Mouse (Mus musculus) intestine, embryonic 14.5 days (tissue): ENCODE data around the gene Gm1673. TPM values are rescaled to one million over a fixed set of nuclear protein-coding genes. Genes with fewer than 3 reads are reported as not detected.

Experiments
- ATAC-seq: fragments of 200-750 bp; cut with Nextera tagmentation; replicated peaks from 2 replicates; pipeline ENCODE4 v1.8.0; 2017; ENCODE audit warnings: low read depth, moderate number of reproducible peaks, moderate TSS enrichment, moderate library complexity; ENCODE audit not compliant: low FRiP score, low TSS enrichment
- DNase-seq: peaks from one replicate; pipeline ENCODE4 v3.0.0-alpha.2; 2018; ENCODE audit warnings: low spot score
- H3K27ac ChIP-seq: fragments of 300-500 bp; sonication (generic); 2 replicates; pipeline ENCODE4 v1.5.1; 2014; ENCODE audit warnings: low read depth, mild to moderate bottlenecking, control low read depth
- H3K27me3 ChIP-seq: fragments of 300-500 bp; sonication (generic); replicated peaks from 2 replicates; pipeline ENCODE4 v1.6.1; 2014; ENCODE audit warnings: low read length, control low read depth; ENCODE audit not compliant: control insufficient read depth, insufficient read depth
- H3K36me3 ChIP-seq: fragments of 300-500 bp; sonication (generic); 2 replicates; pipeline ENCODE4 v1.6.1; 2014; ENCODE audit warnings: low read length, control low read depth; ENCODE audit not compliant: control insufficient read depth, insufficient read depth
- H3K4me1 ChIP-seq: fragments of 300-500 bp; sonication (generic); replicated peaks from 2 replicates; pipeline ENCODE4 v1.6.1; 2014; ENCODE audit warnings: low read length, control low read depth, mixed read lengths; ENCODE audit not compliant: control insufficient read depth, insufficient read depth
- H3K4me2 ChIP-seq: fragments of 300-500 bp; sonication (generic); 2 replicates; pipeline ENCODE4 v1.6.1; 2014; ENCODE audit warnings: low read length
- H3K4me3 ChIP-seq: fragments of 300-500 bp; sonication (generic); 2 replicates; pipeline ENCODE4 v1.5.1; 2014; ENCODE audit warnings: low read depth, low read length, control low read depth, mixed read lengths
- H3K9ac ChIP-seq: fragments of 300-500 bp; sonication (generic); 2 replicates; pipeline ENCODE4 v1.6.1; 2014; ENCODE audit warnings: mild to moderate bottlenecking, low read length
- H3K9me3 ChIP-seq: fragments of 300-500 bp; sonication (generic); 2 replicates; pipeline ENCODE4 v1.6.1; 2016; ENCODE audit warnings: low read length, control low read depth; ENCODE audit not compliant: control insufficient read depth
- WGBS: fragments of 180-500 bp; shearing (Covaris S2); extraction: QIAGEN DNeasy Blood & Tissue Kit; methylation state at CpG from one replicate; pipeline ENCODE4 v1.1.7; 2014; 5-methylcytosine and 5-hydroxymethylcytosine counted together
- polyA plus RNA-seq: library from polyadenylated mRNA; unstranded; fragments of >200 nt; fragmentation: Nextera tagmentation; extraction: Ambion mirVana; gene quantifications from 2 replicates; pipeline ENCODE4 v1.2.1, GENCODE M21; 2014

The Gm1673 gene
- polyA plus RNA-seq, 1 experiment from 2014 or later: 69.7 TPM

DNA sequence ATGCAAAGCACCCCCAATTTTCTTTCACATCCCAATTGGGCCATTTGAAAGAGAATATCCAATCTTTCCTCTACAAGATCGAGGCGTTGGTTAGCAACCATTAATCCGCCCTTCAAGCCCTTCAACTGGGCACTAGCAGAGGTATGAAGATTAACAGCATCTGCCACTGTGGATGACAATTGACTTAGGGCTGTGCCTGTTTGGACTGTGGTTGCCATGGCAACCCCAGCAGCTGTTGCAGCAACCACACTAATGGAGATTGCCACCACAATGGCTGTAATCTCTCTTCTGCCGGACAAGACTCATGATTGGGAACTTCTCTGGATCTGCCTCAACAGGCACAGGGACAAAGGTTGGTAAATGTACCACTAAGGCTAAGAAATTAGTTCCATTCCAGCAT lies 34.9 kb upstream of the Gm1673 start:
- no peaks in the 10 kb centered on the region for H3K4me1 ChIP-seq
- no peaks in the 10 kb centered on the region for H3K27me3 ChIP-seq
- H3K9ac ChIP-seq: no peak overlapping the region
- H3K27ac ChIP-seq: no peak overlapping the region
- WGBS: 89% methylated on average over 4 of the region's 4 CpGs
- H3K4me3 ChIP-seq: no peak overlapping the region
- ATAC-seq (no peak), DNase-seq (no peak)
- H3K4me2 ChIP-seq: no peak overlapping the region
- peaks cover 15% of the 10 kb centered on the region; the same call in 1 of the 2 replicates for H3K9me3 ChIP-seq
- H3K36me3 ChIP-seq: no peaks in the 10 kb centered on the region

DNA sequence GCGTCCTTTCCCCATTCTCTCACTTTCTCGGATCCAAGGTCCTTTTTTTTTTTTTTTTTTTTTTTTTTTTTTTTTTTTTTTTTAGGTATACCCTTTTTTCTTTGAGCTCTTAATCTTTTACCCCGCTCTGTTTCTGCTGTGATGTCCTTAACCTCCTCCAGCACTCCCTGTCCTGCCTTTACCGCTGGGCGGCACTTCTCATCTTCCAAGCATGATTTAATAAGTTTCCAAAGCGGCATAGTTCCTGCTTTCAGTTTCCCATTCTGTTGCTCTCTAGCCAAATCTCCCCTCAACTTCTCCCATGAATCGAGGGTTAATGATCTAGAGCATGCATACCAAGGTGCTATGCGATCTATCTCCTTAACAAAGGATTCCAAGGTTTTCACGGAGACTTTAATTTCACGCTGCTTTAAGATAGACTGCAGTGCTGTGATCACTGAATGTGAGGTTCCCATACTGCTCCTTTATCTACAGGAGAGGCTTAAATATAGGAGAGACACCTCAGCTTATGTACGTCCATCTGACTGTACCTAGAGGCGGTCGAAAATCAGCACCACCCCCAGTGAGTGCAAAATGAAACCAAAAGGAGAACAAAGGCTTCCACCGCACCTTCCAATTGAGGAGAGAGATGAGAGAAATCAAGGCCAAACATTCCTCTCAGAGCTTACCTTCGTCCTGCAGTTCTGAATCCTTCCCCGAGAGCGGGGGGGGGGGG lies 29.6 kb upstream of the Gm1673 start:
- DNase-seq: no peak

DNA sequence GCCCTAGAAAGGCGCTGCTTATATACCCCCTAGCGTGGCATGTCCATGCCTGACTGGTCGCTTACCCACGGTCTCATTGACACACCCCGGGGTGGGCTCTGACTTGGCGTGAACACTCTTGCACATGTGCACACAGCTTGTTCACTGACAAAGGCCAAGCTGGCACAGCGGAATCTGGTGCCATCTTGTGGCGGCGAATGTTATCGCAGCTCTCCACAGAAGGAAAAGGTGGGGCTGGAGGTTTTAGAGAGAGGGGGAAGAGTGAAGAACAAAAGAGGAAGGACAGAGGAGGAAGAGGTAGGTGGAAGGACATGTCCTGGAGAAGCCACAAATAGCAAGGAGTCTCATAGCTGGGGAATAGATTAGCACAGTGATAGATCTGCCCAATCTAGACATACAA lies 28.9 kb upstream of the Gm1673 start:
- Histone ChIP-seq H3K4me2 (no peak overlapping the region), H3K4me1 (no peaks in the 10 kb centered on the region), H3K4me3 (no peak overlapping the region), H3K36me3 (no peaks in the 10 kb centered on the region), H3K9me3 (peaks cover 9% of the 10 kb centered on the region), H3K9ac (no peak overlapping the region), H3K27me3 (no peaks in the 10 kb centered on the region), H3K27ac (no peak overlapping the region)
- 43% methylated on average over 10 of the region's 10 CpGs for WGBS
- no peak for ATAC-seq
- DNase-seq: peak; percentile 74

More for the DNA sequence above, 29.6 kb upstream of the Gm1673 start:
- Histone ChIP-seq H3K27ac (no peak overlapping the region), H3K9me3 (peaks cover 9% of the 10 kb centered on the region), H3K4me3 (no peak overlapping the region), H3K9ac (no peak overlapping the region), H3K4me1 (no peaks in the 10 kb centered on the region), H3K36me3 (no peaks in the 10 kb centered on the region), H3K27me3 (no peaks in the 10 kb centered on the region), H3K4me2 (no peak overlapping the region)
- WGBS: 88% methylated on average over 15 of the region's 17 CpGs
- no peak for ATAC-seq

DNA sequence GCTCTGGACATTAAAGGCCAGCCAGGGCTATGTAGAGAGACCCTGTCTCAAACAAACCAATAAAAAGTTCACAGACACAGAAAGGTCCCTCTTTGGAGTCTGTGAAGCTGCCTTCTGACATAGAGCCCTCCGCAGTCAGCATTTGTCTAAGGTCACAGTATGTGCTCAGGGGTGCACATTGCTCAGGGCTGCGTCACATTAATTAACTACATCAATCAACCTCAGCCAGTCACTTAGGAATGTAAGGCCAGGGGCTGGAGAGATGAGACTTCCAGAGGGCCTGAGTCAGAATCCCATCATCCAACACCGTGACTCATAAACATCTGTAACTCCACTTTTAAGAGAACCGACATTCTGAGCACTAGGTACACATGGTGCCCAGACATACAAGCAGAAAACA lies 27.4 kb upstream of the Gm1673 start:
- DNase-seq: no peak
- 74% methylated on average over 4 of the region's 4 CpGs for WGBS

DNA sequence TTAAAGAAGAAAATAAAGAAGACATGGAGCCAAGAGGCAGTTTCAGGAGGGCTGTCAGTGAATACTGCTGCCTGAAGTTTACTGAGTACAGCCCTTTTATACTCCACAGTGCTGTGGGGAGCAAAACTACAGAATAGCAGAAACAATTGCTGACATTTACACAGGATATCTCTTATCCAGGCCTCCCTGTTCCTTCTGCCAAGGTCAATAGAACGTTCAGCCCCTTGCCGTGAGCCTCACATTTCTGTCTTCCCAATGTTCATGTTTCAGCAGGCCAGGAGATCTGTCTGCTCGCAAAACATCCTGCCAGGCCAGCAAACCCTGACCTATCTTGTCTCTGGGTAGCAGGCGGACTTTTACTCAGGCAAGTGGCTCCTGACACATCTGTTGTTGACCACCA lies 23.9 kb upstream of the Gm1673 start:
- no peak for DNase-seq
- 70% methylated on average over 4 of the region's 4 CpGs for WGBS
- Histone ChIP-seq H3K27ac (no peak overlapping the region), H3K36me3 (no peaks in the 10 kb centered on the region), H3K4me3 (no peak overlapping the region), H3K27me3 (no peaks in the 10 kb centered on the region), H3K4me2 (no peak overlapping the region), H3K9ac (no peak overlapping the region), H3K9me3 (peaks cover 1% of the 10 kb centered on the region; the same call in 1 of the 2 replicates), H3K4me1 (no peaks in the 10 kb centered on the region)
- no peak for ATAC-seq

More for the DNA sequence above, 27.4 kb upstream of the Gm1673 start:
- Histone ChIP-seq H3K4me3 (no peak overlapping the region), H3K36me3 (no peaks in the 10 kb centered on the region), H3K9ac (no peak overlapping the region), H3K27me3 (no peaks in the 10 kb centered on the region), H3K27ac (no peak overlapping the region), H3K4me1 (no peaks in the 10 kb centered on the region), H3K4me2 (no peak overlapping the region), H3K9me3 (peaks cover 9% of the 10 kb centered on the region)
- no peak for ATAC-seq

DNA sequence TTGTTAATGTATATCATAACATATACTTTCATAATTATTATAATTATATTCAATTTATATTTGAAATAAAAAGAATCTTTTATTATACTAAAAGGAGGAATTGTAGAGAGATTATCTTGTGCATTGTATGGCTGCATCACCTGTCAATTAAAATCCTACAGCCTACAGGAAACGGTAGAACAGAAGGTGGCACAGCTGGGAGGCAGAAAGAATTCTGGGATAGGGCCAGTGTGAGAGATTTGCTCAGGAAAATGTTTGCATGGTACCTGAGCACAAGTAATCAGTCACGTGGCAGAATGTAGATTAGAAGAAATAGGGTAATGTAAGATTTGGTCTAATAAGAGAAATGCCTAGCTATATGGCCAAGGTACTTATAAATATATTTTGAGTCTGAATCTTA lies 8.5 kb upstream of the Gm1673 start:
- H3K4me2 ChIP-seq: no peak overlapping the region
- ATAC-seq (no peak), DNase-seq (no peak)
- no peaks in the 10 kb centered on the region for H3K9me3 ChIP-seq
- no peaks in the 10 kb centered on the region for H3K27me3 ChIP-seq
- H3K4me1 ChIP-seq: no peaks in the 10 kb centered on the region
- H3K4me3 ChIP-seq: no peak overlapping the region
- no peak overlapping the region for H3K27ac ChIP-seq
- no peaks in the 10 kb centered on the region for H3K36me3 ChIP-seq
- 69% methylated on average over 2 of the region's 2 CpGs for WGBS
- H3K9ac ChIP-seq: no peak overlapping the region

DNA sequence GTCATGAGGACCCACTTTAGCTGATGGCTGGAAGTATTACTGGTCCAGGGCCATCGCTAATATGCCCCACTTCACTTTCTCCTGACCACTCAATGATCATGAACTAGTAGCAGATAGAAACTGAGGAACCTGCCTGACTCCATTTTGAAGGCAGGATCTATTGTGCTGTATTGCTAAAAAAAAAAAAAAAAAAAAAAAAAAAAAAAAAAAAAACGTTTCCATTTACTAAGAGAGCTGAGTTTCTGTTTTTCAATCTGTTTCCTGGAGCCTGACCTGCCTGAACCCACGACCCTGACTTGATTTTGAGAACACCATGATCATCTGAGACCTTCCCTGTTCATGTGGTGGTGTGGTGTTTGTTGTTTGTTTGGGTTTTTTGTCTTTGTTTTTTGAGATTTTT lies 7.0 kb upstream of the Gm1673 start:
- WGBS: 43% methylated on average over 3 of the region's 3 CpGs
- no peak for ATAC-seq

DNA sequence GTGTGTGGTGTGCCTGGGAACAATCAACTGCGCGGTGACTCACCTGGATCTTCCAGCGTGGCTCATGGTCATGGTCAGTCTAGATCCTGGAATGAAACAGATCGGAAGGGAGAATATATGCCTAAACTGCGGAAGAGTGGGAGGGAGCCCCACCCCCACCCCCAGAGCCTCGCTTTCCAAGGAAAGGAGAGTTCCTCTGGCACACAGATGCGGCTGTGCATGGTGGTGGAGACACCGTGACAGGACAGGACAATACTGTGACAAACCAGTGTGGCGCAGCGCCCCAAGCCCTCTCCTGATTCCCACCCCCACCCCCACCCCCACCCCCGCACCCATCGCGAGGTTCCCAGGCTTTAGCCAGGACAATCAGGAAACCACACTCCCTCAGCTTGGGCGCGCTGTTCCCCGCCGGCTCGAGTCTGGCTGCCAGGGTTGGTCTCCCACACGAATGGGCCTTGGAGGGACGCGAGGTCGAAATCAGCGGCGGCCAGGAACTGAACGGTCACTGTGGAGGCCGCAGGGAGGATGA lies 438 bp upstream of the Gm1673 start:
- Histone ChIP-seq H3K36me3 (no peaks in the 10 kb centered on the region), H3K4me3 (peak overlapping the region; percentile 85), H3K4me2 (peak overlapping the region; percentile 95), H3K27me3 (no peaks in the 10 kb centered on the region), H3K9ac (peak overlapping the region; percentile 53), H3K27ac (peak overlapping the region; percentile 17), H3K9me3 (no peaks in the 10 kb centered on the region), H3K4me1 (peaks cover 3% of the 10 kb centered on the region; the same call in 1 of the 2 replicates)
- WGBS: 4% methylated on average over 25 of the region's 26 CpGs
- peak; percentile 25; the same call in 1 of the 2 replicates for ATAC-seq
- no peak for DNase-seq

More for the DNA sequence above, 7.0 kb upstream of the Gm1673 start:
- Histone ChIP-seq H3K9me3 (no peaks in the 10 kb centered on the region), H3K27ac (no peak overlapping the region), H3K4me3 (no peak overlapping the region), H3K4me1 (no peaks in the 10 kb centered on the region), H3K36me3 (no peaks in the 10 kb centered on the region), H3K4me2 (no peak overlapping the region), H3K27me3 (no peaks in the 10 kb centered on the region), H3K9ac (no peak overlapping the region)
- DNase-seq: no peak
